Mouse (Mus musculus): ENCODE measurements around the gene Sorcs2.

- TF ChIP-seq CTCF (IDR thresholded peaks at IDR 0.05; ENCODE audit: insufficient read depth, low read depth, low read length) (no peak), POLR2A (IDR thresholded peaks at IDR 0.05; ENCODE audit: insufficient read depth, low read depth, low read length) (no peak)
Measured at GRCm38 (mm10) chr5:36257008-36257407, 140.9 kb downstream of the Sorcs2 start.

All from olfactory bulb, adult 2 months (tissue).